Mouse (Mus musculus) urinary bladder, postnatal 36 days (tissue): ENCODE data around the gene 9030612E09Rik.

Experiments used
- DNase-seq, 2 experiments: peaks; one replicate each; pipeline ENCODE4 v3.0.0; 2022; ENCODE audit warnings: low spot score in 2 of 2, mixed read lengths in 1 of 2

Gene 9030612E09Rik

DNA sequence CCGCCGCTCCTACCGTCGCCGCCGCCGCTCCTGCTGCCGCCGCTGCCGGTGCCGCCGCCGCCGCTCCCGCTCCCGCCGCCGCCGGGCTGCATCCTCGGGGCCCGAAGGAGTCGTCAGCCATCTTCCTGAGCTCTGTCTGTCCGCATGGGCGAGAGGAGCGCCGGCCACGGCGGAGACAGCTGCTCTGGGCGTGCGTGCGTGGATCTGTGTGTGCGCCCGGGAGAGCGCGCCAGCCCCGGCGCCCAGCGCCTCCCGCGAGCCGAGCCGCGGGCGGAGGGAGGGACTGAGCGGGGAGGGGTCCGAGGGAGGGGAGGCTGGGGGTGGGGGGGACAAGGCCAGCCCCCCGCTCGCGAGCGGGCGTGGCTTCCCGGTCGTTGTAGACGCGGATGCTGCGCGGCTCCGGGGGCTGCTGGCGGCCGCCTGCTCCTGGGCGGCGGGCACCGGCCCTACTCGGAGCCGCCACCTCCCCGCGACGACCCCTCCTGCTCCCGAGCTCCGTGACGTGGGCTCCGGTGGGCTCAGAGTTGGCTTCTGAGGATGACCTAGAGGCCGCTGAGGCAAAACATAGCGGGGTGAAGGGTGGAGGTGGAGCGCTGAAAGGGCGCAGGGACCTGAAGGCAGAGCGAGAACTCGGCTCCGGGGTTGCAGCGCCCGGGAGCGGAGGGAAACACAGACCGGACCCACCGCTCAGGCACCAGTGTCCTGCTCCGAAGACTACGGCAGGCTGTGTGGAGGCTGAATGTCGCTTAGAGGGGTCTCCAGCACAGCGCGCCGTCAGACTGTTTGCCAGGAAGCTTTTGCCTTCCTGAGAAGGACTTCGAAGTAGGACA is at the start of gene 9030612E09Rik, which contains the start of gene Sobp:
TSS of gene 9030612E09Rik (plus strand) at position 379 of the 830 bp plus-strand sequence.
TSS of gene Sobp (minus strand) at position 205 of the 830 bp plus-strand sequence.
- peak; percentile 26 to 27 for DNase-seq

GRCm38 (mm10) chr10:43128750-43129149 is 45.8 kb upstream of the 9030612E09Rik start:
- DNase-seq, result no peak

- DNase-seq, result no peak
Measured at GRCm38 (mm10) chr10:43134027-43134426, 40.5 kb upstream of the 9030612E09Rik start.

GRCm38 (mm10) chr10:43143173-43143572 is 31.3 kb upstream of the 9030612E09Rik start:
- DNase-seq, result no peak

DNA sequence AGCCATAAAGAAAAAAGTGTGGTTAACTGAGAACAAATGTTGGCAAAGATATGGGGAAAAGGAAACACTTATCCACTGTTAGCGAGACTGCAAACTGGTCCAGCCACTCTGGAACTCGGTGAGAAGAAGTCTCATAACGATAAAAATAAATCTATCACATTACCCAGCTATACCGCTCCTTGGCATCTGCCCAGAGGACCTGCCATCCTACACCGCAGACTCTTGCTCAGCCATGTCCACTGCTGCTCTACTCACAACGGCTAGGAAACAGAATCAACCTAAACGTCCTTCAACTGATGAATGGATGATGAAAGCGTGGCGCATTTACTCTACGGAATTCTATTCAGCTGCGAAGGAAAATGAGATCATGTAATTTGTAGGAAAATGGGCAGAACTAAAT is 26.0 kb upstream of the 9030612E09Rik start:
- no peak for DNase-seq

DNA sequence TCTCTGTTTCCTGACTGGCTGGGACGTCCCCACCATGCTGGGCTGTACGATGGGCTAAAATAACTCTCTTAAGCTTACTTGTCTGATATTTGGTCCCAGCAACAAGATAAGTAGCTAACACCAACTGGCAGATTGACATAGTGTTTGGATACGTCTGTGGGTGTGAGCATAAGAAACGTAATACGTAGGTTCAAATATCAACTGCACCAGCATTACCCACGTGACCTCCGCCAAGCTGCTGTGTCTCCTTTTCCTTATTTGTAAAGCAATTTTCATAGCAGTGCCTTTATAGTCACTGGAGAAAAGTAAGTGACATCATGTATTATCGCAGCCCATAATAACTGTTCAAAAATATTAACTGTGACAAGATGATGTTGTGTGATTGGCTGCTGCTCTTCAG is 21.9 kb upstream of the 9030612E09Rik start:
- no peak for DNase-seq

DNA sequence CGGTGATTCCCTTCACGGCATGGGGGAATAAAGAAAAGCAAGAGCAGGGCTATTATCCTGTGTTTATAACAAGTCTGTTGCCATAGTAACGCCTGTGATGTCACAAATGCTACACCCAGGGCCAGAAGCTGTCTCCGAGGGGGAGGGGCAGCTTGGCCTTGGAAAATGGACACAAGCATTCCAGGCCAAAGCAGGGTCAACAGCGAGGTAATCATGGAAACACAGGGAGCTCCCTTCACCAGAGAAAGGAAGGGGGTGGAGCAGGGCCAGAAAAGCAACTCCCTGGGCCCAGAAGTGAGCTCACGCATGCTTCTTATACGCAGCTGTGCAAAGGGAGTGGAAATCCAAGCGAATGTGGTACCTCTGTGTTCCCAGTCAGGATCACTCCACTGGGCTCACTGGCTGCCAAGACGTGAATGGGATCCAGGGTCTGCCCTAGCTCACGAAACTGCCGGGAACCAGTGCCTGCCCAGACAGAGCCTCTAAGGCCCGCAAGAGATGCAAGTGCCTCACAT is 19.4 kb upstream of the 9030612E09Rik start:
- peak; percentile 29 to 54 for DNase-seq

DNA sequence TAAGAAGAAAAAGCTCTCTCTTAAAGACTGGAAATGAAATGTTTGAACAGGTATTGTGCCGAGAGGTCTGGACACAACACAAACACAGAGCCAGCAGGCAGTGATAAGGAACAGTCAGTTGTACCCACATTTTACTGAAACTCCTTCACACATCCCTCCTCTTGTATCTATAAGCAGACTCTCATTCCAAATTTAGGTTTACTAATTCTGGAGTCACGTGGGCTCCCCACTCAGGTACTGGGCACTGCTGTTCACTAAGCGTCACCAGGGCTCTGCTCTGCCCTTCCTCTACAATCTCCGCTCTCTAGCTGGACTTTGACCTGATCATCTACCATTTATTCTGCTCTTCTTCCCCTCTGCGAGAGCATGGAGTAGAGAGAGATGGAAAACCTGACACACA is 15.6 kb upstream of the 9030612E09Rik start:
- DNase-seq, result no peak

DNA sequence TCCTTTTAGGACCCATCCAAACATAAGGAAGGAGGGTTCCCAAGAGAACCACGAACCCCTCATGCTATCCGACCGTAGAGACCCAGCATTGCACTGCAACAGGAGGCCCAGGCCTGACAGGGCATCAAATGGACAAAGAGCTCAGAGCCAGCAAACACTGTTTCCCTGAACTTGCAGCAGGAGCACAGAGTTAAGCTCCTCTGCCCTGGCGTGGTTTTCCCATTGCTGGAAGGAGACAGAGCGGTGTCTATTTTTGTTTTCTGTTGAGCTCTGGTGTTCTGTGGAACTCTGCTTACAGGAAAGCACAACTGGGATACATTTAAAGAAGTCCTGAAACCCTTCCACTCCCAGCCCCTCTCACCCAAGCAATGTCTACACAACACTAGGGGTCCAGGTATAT is 15.2 kb upstream of the 9030612E09Rik start:
- no peak for DNase-seq

- no peak for DNase-seq
Measured at GRCm38 (mm10) chr10:43162318-43162717, 12.2 kb upstream of the 9030612E09Rik start.

- no peak for DNase-seq
Measured at GRCm38 (mm10) chr10:43164406-43164805, 10.1 kb upstream of the 9030612E09Rik start.

- DNase-seq, result no peak
Measured at GRCm38 (mm10) chr10:43166146-43166545, 8.4 kb upstream of the 9030612E09Rik start.

GRCm38 (mm10) chr10:43166817-43167216 is 7.7 kb upstream of the 9030612E09Rik start:
- no peak for DNase-seq

GRCm38 (mm10) chr10:43168847-43169246 is 5.7 kb upstream of the 9030612E09Rik start:
- no peak for DNase-seq

DNA sequence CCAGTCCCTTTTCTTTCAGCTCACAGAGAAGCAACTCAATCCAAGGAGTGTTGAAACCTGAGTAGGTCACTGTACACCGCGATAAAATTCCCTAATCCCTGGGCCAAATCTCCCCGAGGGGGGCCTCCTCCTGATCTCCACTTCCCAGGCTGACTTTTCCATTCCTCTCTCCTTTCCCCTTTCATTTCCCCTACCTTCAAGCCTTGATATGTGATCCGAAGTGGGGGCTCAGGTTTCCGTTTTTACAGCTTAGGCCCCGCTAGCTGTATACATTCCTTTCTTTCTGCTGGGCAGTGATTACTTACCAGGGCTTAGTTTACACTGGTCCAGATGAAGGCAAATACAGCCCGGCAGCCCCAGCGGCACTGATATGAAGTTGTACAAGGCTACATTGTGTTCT is 3.4 kb upstream of the 9030612E09Rik start:
- no peak for DNase-seq

DNA sequence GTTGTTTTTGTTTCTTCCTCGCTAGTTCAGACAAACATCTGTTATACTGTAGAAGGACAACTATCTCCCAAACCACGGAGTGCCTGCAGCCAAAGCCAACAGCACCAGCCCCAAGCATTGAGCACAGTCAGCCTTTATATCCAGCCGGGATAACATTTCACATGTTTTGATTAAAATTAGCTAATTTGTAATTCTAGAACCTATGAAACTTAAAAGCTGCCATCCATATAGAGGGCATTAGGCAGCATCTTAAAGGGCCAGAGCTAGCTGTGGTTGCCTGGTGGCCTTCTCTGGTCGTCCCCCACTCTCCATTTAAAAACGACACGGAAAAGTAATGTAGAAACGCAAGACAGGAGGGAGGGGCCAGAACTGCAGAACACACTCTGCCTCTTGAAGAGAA is 2.4 kb upstream of the 9030612E09Rik start:
- no peak for DNase-seq

GRCm38 (mm10) chr10:43172554-43172953 is 1.9 kb upstream of the 9030612E09Rik start:
- DNase-seq, result no peak

DNA sequence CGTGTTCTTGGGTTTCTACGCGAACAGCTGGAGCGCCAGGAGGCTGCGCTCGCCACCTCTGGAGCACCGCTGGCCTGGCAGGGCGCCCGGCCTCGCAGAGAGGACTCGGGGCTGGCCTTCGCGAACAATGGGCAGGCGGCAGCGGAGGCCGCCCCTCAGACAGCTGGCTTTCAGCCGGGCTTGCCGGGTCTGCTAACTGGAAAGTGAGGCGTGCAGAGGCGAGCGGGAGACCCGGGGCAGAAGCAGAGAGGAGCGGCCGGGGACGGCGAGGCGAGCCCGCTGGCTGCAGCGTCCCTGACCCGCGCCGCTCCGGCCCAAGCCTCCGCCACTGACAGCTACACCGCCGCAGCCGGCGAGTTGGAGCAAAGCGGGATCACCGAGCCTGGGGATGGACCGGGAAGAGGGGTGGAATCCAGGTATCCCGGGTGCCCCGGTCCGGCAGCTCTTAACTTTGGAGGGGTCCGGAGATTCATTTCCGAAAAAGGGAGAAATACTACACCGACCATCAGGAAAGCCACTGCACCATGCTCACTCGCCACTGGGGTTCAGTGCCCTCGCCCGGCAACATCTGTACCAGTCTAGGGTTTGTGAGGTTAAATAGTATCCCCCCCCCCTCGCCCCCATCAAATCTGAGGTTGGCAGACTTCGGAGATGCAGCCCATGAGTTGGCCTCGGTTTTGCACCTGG is 1.2 kb upstream of the 9030612E09Rik start:
- peak; percentile 42 to 59 for DNase-seq

- DNase-seq, result no peak
Measured at GRCm38 (mm10) chr10:43173828-43174325, 627 bp upstream of the 9030612E09Rik start.

DNA sequence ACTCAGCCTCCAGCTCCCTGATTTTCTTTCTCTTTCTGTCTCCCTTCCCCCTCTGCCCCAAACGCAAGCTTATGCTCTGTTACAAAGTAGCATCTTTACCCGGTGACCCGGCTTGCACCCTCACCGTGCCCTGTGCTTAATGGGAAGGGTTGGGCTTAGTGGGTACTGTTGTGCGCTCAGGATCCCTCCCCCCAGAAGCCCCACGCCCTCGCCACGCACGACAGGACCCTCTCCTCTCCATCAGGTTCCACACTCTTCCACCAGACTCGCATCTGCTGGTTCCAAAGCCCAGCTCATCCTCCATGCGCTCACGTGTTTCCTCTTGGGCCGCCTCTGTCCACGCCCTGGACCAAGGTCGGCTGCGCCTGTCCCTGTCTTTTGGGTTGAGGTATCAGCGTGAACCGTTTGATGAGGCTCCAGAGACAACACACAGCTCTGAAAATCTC is 675 bp downstream of the 9030612E09Rik start:
- no peak for DNase-seq

- no peak for DNase-seq
Measured at GRCm38 (mm10) chr10:43180313-43180912, 5.9 kb downstream of the 9030612E09Rik start.

DNA sequence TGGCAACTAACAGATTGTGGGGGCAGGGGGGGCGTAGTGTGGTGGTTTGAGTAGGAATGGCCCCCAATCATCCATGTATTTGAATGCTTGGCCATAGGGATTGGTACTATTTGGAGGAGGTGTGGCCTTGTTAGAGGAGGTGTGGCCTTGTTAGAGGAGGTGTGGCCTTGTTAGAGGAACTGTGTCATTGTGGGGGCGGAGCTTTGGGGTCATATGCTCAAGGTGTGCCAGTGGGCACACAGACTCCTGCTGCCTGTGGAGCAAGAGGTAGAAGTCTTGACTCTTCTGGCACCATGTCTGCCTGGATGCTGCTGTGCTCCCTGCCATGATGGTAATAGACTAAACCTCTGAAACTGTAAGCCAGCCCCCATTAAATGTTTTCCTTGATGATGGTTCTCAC is 25.7 kb downstream of the 9030612E09Rik start:
- no peak for DNase-seq
